Mouse (Mus musculus) lung, adult 2 months (tissue): ENCODE data around the gene Fhl1.

Source experiments
- CTCF ChIP-seq: fragments of 200-500 bp; IDR thresholded peaks from 2 replicates; pipeline ENCODE4 v1.5.1; 2011; ENCODE audit warnings: mild to moderate bottlenecking, low read length, control low read depth; ENCODE audit not compliant: insufficient read depth
- POLR2A ChIP-seq: fragments of 200-500 bp; IDR thresholded peaks from 2 replicates; pipeline ENCODE4 v1.6.1; 2011; ENCODE audit warnings: low read depth, mild to moderate bottlenecking, control low read depth, low read length, borderline replicate concordance; ENCODE audit errors: extremely low read depth

DNA sequence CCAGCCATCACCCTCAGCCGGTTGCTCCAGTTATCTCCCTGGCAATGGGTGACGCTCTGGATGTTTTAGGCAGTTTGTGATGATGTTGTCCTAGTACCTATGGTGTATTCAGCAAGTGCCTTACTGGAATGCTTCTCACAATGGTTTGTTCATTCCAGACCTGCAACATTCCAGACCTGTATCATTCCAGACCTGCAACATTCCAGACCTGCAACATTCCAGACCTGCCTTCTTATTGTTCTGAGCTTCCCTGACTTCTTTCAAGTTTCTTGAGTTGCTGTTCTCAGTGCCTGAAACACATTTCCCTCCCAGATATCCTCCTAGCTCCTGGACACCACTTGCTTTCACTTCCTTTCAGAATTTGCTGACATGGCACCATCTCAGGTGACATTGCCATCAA lies 37.0 kb upstream of the Fhl1 start:
- TF ChIP-seq CTCF (no peak), POLR2A (no peak)
